Mouse (Mus musculus) liver, adult 10 weeks (tissue): ENCODE data around the gene Klhdc4. TPM values are rescaled to one million over a fixed set of nuclear protein-coding genes. Genes with fewer than 3 reads are reported as not detected.

Experiments
- polyA plus RNA-seq: library from polyadenylated mRNA; stranded (reverse); fragments of 350-450 nt; fragmentation: Illumina TruSeq; extraction: RNeasy Lipid Tissue Mini Kit (QIAGEN cat#74804); gene quantifications from one replicate; pipeline ENCODE4 v1.2.3, GENCODE M21; 2014; ENCODE audit warnings: low read depth, low replicate concordance

Klhdc4 gene
- polyA plus RNA-seq, result 1.9 TPM

DNA sequence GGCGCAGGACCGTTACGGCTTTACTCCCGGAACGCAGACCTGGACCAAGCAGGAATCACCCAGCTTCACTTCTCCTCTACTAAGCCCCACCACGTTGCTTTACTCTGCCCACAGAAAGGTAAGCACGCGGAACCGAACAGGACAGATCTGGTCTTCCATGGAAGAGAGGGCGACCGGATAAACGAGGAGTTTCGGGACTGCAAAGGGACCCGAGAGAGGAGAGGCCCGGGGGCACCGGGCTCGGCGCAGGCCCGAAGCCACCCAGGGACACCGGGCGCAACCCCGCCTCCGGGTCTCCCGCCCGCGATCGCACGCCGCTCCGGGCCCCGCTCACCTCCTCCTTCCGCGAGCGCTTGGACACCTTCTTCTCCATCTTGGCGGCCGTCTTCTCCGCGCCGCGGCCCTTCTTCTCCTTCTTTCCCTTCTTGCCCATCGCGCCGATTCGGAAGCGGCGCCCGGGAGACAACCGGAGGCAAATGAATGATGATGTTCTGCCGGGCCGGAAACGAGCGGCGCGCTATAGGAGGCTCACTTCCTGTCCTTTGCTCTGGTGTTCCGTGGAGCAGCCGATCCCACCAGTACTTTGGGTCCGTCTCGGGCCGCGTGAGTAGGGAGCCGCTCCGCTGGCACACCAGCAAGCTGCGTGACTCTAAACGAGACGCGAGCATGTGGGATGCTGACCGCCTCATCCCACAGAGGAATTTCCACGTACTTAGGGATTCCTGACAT, at the start of gene Klhdc4:
Gene Klhdc4, minus strand, starts transcription at position 522 of the 729 bp plus-strand sequence.

Other genes with a start within 250 kb of the Klhdc4 start
- 26.0 TPM for gene Map1lc3b, start 239.2 kb downstream of the Klhdc4 start, polyA plus RNA-seq
- 9.0 TPM for gene Zcchc14, start 176.7 kb downstream of the Klhdc4 start, polyA plus RNA-seq
- gene Jph3, start 99.9 kb downstream of the Klhdc4 start, polyA plus RNA-seq, result not detected
- gene Slc7a5, start 78.1 kb upstream of the Klhdc4 start, polyA plus RNA-seq, result 0.56 TPM
- 8.0 TPM for gene Car5a, start 115.3 kb upstream of the Klhdc4 start, polyA plus RNA-seq
- 1.5 TPM for gene Banp, start 120.2 kb upstream of the Klhdc4 start, polyA plus RNA-seq